Mouse (Mus musculus): ENCODE results near the gene Gtf2h5. TPM values are rescaled to one million over a fixed set of nuclear protein-coding genes. Genes with fewer than 3 reads are reported as not detected.
A peak's percentile ranks its signal among the peaks of the same experiment; 100 is the strongest.

Gene Gtf2h5
- polyA plus RNA-seq, 1 experiment from 2014 or later = 174 TPM

DNA sequence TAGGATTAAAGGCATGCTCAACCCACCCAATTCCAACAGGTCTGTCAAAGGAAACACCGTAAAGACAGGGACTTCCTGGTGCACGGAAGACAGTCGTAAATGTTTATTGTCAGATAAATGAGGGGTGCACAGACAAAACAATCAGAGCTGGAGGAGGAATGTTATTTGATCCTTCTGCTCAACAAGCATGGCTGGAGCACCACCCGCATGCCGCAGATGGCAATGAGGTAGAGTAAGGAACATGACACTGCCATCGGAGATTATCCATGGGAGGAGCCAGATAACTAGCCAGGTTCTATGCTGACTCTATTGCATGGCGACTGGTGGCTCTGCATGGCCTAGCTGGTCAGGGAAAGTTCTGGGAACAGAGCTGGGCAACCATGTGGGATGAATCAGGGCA lies 6.2 kb upstream of the Gtf2h5 start:
- H3K4me3 ChIP-seq = no peak overlapping the region
- no peak overlapping the region for H3K4me2 ChIP-seq (replicated peaks)
- WGBS = 23% methylated on average over 7 of the region's 7 CpGs
- peaks cover 41% of the 10 kb centered on the region for H3K36me3 ChIP-seq
- no peak overlapping the region for H3K27ac ChIP-seq
- no peaks in the 10 kb centered on the region for H3K9me3 ChIP-seq
- ATAC-seq (ENCODE audit: low FRiP score, low read depth) = no peak
- peaks cover 4% of the 10 kb centered on the region; the same call in 1 of the 2 replicates for H3K4me1 ChIP-seq
- H3K27me3 ChIP-seq (replicated peaks) = no peaks in the 10 kb centered on the region
- no peak overlapping the region for H3K9ac ChIP-seq

DNA sequence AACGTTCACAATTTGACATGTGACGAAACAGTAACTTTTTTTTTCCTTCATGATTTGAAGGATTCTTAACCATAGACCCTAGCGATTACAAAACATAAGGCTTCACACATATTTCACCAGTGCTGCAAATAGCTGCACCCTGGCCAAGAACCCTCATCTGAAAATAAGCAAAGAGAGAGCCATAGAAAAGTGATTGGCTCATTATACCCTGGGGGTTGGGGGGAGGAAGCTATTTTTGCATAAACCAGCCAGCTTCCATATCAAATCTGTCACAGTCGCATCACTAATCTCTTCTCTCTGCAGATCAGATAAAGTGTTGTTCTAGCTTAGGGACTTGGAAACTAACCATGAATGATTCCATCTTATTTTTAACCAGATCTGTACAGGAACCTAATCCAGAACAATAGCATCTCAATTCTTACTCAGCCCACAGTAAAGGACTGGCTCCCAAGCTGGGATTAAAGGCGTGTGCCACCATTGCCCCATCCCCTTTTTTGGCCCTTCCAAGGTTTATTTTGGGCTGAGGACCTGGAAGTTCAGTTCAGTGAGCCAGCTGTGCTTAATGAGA lies 3.8 kb downstream of the Gtf2h5 start:
- H3K4me1 ChIP-seq = peaks cover 6% of the 10 kb centered on the region
- H3K36me3 ChIP-seq = peaks cover 21% of the 10 kb centered on the region
- H3K4me3 ChIP-seq = no peak overlapping the region
- 86% methylated on average over 5 of the region's 5 CpGs for WGBS
- H3K9me3 ChIP-seq = no peaks in the 10 kb centered on the region
- H3K4me2 ChIP-seq (replicated peaks) = no peak overlapping the region
- ATAC-seq (ENCODE audit: low FRiP score, low read depth) = no peak
- no peaks in the 10 kb centered on the region for H3K27me3 ChIP-seq (replicated peaks)
- H3K9ac ChIP-seq = no peak overlapping the region
- H3K27ac ChIP-seq = no peak overlapping the region

DNA sequence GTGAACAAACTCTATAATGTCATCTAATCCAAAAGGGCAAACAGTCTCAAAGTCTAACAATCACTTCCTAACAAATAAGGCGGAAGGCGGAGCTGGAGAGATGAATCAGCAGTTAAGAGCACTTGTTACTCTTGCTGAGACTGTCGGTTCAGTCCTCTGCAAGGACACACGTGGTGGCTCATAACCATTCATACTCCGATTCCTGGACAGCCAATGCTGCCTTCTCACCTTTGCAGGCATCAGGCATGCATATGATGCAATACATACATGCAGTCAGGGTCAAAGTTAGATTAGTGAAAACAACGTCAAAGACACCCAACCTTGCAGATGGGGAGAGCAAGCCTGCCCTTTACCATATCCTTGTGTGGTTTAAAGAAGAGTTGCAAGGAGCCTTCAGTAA lies 12.0 kb downstream of the Gtf2h5 start:
- H3K4me2 ChIP-seq (replicated peaks) = no peak overlapping the region
- no peaks in the 10 kb centered on the region for H3K27me3 ChIP-seq (replicated peaks)
- no peak overlapping the region for H3K9ac ChIP-seq
- H3K4me3 ChIP-seq = no peak overlapping the region
- H3K27ac ChIP-seq = no peak overlapping the region
- H3K4me1 ChIP-seq = no peaks in the 10 kb centered on the region
- 92% methylated on average over 6 of the region's 6 CpGs for WGBS
- no peak for ATAC-seq (ENCODE audit: low FRiP score, low read depth)
- no peaks in the 10 kb centered on the region for H3K9me3 ChIP-seq
- peaks cover 5% of the 10 kb centered on the region for H3K36me3 ChIP-seq

DNA sequence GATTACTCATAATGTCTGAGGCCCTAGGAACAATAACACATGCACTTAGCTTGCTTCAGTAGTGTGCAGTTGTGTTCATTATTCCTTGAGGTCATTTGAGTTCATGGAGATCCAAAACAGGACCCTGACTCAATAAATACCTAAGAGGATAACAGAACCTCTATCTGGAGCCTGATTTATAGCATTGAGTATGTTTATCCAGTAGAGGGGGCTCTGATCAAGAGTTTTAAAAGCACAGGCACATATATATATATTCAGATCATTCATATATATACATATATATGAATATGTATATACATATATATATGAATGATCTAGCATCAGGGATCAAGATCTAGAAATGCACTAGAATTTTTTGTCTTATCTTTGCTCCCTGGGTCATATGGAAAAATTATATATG lies 16.0 kb downstream of the Gtf2h5 start:
- Histone ChIP-seq H3K4me2 (replicated peaks) (no peak overlapping the region), H3K9me3 (no peaks in the 10 kb centered on the region), H3K4me3 (no peak overlapping the region), H3K4me1 (no peaks in the 10 kb centered on the region), H3K27ac (no peak overlapping the region), H3K36me3 (no peaks in the 10 kb centered on the region), H3K27me3 (replicated peaks) (no peaks in the 10 kb centered on the region), H3K9ac (no peak overlapping the region)
- ATAC-seq (ENCODE audit: low FRiP score, low read depth) = no peak

DNA sequence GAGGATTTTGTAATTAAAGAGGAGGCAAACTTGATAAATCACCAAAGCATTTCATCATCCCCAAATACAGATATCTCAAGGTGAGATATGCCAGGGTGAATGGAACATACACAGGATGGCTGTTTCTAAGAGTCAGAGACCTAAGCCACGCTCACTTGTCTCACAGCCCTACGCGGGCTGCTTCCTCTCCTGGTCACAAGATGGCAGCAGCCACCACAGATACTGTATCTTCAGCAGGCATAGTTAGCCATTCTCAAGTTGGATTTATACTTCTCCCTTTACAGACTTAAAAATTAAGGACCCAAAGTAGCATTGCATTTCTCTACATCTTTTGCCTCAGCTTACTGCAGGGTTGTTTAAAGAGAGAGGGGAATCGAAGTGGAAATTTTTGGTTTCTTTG lies 18.3 kb downstream of the Gtf2h5 start:
- Histone ChIP-seq H3K27me3 (replicated peaks) (no peaks in the 10 kb centered on the region), H3K4me2 (replicated peaks) (no peak overlapping the region), H3K27ac (no peak overlapping the region), H3K4me1 (no peaks in the 10 kb centered on the region), H3K9ac (no peak overlapping the region), H3K4me3 (no peak overlapping the region), H3K36me3 (no peaks in the 10 kb centered on the region), H3K9me3 (no peaks in the 10 kb centered on the region)
- ATAC-seq (ENCODE audit: low FRiP score, low read depth) = no peak
- WGBS = 27% methylated on average over 4 of the region's 4 CpGs

DNA sequence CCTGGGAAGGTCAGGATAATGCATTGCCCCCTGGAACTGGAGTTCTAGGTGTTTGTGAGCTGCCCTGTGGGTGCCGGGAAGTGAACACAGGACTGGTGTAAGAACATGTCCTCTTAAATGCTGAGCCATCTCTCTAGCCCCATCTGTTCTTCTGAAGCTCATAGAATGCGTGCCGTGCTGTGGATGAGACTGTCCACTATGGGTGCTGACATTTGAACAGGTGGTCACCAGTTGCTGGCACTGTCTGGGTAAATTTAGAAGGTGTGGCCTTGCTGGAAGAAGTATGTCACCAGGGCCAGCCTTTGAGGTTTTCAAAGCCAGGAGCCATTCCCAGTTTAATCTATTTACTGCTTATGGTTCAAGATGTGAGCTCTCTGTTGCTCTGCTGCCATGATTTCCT lies 22.7 kb downstream of the Gtf2h5 start:
- Histone ChIP-seq H3K4me2 (replicated peaks) (no peak overlapping the region), H3K4me1 (no peaks in the 10 kb centered on the region), H3K27ac (no peak overlapping the region), H3K9ac (no peak overlapping the region), H3K27me3 (replicated peaks) (no peaks in the 10 kb centered on the region), H3K9me3 (no peaks in the 10 kb centered on the region), H3K4me3 (no peak overlapping the region), H3K36me3 (no peaks in the 10 kb centered on the region)
- WGBS = 91% methylated on average over 3 of the region's 3 CpGs
- ATAC-seq (ENCODE audit: low FRiP score, low read depth) = no peak

DNA sequence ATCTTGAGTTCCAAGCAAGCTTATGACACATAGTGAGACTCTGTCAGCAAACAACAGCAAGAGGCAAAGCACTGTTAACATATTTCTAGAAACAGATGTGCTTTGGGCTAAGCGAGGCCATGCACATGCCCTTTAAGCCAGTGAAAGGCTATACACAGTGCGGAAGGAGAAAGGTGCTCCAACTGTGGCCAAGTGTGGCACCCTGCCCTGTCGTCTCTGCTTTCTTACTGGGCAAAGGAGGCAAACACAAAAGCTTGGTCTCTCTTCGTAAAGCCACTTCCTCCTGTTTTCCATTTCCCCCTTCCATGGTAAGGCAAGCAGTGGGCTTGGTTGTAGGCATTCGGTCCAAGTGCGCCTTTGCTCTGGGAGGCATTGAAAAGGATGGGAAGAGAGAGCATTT lies 24.0 kb downstream of the Gtf2h5 start:
- Histone ChIP-seq H3K27me3 (replicated peaks) (no peaks in the 10 kb centered on the region), H3K36me3 (no peaks in the 10 kb centered on the region), H3K4me1 (peaks cover 9% of the 10 kb centered on the region), H3K4me2 (replicated peaks) (no peak overlapping the region), H3K4me3 (no peak overlapping the region), H3K27ac (no peak overlapping the region), H3K9ac (no peak overlapping the region), H3K9me3 (no peaks in the 10 kb centered on the region)
- ATAC-seq (ENCODE audit: low FRiP score, low read depth) = no peak
- 86% methylated on average over 6 of the region's 6 CpGs for WGBS

DNA sequence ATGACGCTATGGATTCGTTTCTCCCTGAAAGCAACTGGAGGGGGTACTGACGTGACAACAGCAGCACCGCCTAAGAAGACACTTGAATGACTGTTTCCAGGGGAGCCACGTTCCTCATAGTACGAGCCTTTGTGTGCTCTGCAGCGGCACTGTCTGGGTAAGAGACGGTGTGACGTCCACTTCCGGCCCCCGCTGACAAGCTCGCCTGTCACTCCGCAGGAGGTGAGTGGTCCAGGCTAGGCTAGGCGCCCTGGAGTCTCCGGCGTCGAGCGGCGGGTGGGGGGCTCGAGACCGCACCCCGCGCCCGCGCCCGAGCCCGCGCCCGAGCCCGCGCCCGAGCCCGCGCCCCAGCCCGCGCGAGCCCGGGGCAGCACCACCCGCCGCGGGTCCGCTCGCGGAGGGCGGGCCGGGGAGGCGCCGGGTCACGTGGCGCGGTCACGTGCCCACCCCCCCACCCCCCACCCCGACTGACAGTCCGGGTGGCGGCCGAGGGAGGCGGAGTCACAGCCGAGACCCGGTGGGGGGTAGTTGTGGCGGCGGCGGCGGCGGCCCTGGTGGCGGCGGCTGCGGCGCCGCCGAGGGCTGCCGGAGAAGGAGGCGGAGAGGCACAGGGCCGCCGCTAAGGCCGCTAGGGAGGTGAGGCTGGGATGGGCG lies 26.9 kb downstream of the Gtf2h5 start, which contains the start of gene Tulp4:
TSS of gene Tulp4 (plus strand) at position 77 of the 654 bp plus-strand sequence.
- H3K4me1 ChIP-seq = peaks cover 22% of the 10 kb centered on the region
- peak; percentile 99 for ATAC-seq (ENCODE audit: low FRiP score, low read depth)
- H3K9ac ChIP-seq = peak within 1 kb of the TSS; percentile 97
- peak within 1 kb of the TSS; percentile 92 for H3K4me3 ChIP-seq
- H3K27ac ChIP-seq = peak within 1 kb of the TSS; percentile 91
- H3K36me3 ChIP-seq = 0 out of 2 replicates have a peak, but pooled peaks cover 3% of the 10 kb centered on the region
- H3K27me3 ChIP-seq (replicated peaks) = no peaks in the 10 kb centered on the region
- WGBS = under 1% methylated on average over 48 of the region's 76 CpGs
- peak within 1 kb of the TSS; percentile 83 for H3K4me2 ChIP-seq (replicated peaks)
- no peaks in the 10 kb centered on the region for H3K9me3 ChIP-seq

DNA sequence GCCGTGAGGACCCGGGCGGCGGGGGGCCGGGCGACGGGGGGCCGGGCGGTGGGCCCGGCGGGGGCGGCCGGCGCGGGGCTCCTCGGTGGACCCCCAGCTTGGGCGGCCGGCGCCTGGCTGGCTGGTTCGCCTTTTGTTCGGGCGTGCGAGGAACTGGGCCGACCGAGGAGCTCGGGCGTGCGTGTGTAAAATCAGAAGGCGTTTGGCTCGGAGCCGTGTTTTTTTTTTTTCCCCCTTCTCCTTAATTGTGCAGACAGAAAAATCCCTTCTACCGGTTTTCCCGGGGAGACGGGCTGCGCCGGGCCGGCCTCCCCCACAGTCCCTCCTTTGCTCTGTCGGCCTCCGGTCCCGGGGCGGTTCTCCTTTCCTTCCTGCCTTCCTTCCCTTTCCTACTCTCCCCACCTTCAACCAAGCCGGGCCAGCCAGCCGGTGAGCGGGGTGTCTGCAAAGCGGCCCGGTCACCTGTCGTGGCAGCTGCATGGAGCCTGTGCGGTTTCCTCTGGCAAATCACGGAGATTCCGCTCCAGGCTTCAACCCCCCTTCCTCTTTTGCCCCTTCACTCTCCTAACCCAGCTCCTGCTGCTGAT lies 27.5 kb downstream of the Gtf2h5 start:
- peak overlapping the region; percentile 91 for H3K27ac ChIP-seq
- under 1% methylated on average over 48 of the region's 50 CpGs for WGBS
- H3K4me1 ChIP-seq = peaks cover 22% of the 10 kb centered on the region
- H3K27me3 ChIP-seq (replicated peaks) = no peaks in the 10 kb centered on the region
- no peaks in the 10 kb centered on the region for H3K9me3 ChIP-seq
- peak; percentile 74 for ATAC-seq (ENCODE audit: low FRiP score, low read depth)
- 0 out of 2 replicates have a peak, but pooled peaks cover 4% of the 10 kb centered on the region for H3K36me3 ChIP-seq
- peak overlapping the region; percentile 83 for H3K4me2 ChIP-seq (replicated peaks)
- peak overlapping the region; percentile 92 for H3K4me3 ChIP-seq
- H3K9ac ChIP-seq = peak overlapping the region; percentile 97

DNA sequence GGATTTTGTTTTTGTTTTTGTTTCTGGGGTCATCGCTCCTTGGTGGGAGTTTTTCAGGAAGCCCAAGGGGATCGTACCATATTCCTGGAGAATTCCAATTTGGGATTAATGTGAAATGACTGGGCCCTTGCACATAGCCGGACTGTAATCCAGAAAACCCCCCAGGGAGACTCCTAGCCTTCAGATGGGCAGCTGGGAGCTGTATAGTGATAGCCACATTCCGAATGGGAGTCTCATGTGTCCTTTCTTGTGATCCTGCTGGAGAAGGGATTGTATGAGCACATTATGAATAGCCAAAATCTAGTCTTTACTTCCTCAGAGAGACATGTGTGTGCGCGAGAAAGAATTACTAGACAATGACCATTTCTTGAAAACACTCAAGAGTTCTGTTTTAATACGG lies 28.6 kb downstream of the Gtf2h5 start:
- H3K4me1 ChIP-seq = peaks cover 22% of the 10 kb centered on the region
- H3K27me3 ChIP-seq (replicated peaks) = no peaks in the 10 kb centered on the region
- no peak for ATAC-seq (ENCODE audit: low FRiP score, low read depth)
- H3K9ac ChIP-seq = peak overlapping the region; percentile 97
- 0 out of 2 replicates have a peak, but pooled peaks cover 6% of the 10 kb centered on the region for H3K36me3 ChIP-seq
- H3K27ac ChIP-seq = no peak overlapping the region
- peak overlapping the region; percentile 92 for H3K4me3 ChIP-seq
- no peaks in the 10 kb centered on the region for H3K9me3 ChIP-seq
- 60% methylated on average over 7 of the region's 7 CpGs for WGBS
- peak overlapping the region; percentile 83 for H3K4me2 ChIP-seq (replicated peaks)

DNA sequence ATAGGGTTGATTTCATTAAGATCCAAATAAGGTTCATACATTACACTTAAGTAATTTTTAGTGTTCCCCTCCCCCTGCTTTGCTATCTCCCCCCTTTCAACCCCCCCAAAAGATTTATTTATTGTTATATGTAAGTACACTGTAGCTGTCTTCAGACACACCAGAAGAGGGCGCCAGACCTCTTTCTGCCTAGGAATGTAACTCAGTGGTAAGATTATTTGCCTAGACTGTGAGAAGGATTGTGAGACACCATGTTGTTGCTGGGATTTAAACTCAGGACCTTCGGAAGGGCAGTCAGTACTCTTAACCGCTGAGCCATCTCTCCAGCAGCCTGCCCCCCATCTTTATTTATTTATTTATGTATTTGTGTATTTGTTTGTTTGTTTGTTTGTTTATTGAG lies 31.4 kb downstream of the Gtf2h5 start:
- Histone ChIP-seq H3K9ac (no peak overlapping the region), H3K36me3 (0 out of 2 replicates have a peak, but pooled peaks cover 6% of the 10 kb centered on the region), H3K9me3 (no peaks in the 10 kb centered on the region), H3K4me3 (no peak overlapping the region), H3K4me2 (replicated peaks) (no peak overlapping the region), H3K27me3 (replicated peaks) (no peaks in the 10 kb centered on the region), H3K27ac (no peak overlapping the region), H3K4me1 (peaks cover 22% of the 10 kb centered on the region)
- ATAC-seq (ENCODE audit: low FRiP score, low read depth) = no peak
- 89% methylated on average over 3 of the region's 3 CpGs for WGBS

DNA sequence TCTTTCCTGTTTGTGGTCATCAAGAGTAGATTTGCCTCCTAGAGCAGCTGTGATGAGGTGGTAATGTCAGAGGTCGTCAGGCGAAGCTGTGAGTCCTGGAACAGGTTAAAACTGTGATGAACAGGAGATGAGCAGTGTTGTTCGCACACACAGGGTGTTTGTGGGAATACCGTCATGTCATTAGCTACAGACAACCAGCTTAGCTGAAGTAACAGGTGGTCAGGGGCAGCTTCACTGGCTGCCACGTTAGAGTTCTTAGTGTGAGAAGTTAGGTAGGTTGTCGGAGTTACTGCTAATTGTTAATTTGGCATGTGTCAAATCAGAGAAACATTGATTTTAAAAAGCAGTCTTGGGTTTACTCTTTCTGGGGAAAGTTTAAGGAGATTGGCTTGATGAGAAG lies 34.1 kb downstream of the Gtf2h5 start:
- peaks cover 11% of the 10 kb centered on the region; the same call in 1 of the 2 replicates for H3K36me3 ChIP-seq
- WGBS = 91% methylated on average over 6 of the region's 6 CpGs

More for the DNA sequence above, 34.1 kb downstream of the Gtf2h5 start:
- no peaks in the 10 kb centered on the region for H3K27me3 ChIP-seq (replicated peaks)
- H3K9me3 ChIP-seq = no peaks in the 10 kb centered on the region
- H3K9ac ChIP-seq = no peak overlapping the region
- no peak for ATAC-seq (ENCODE audit: low FRiP score, low read depth)
- no peak overlapping the region for H3K4me3 ChIP-seq
- no peak overlapping the region for H3K27ac ChIP-seq
- H3K4me1 ChIP-seq = peaks cover 13% of the 10 kb centered on the region
- H3K4me2 ChIP-seq (replicated peaks) = no peak overlapping the region

Measured in neural tube, embryonic 12.5 days (tissue).